Mouse (Mus musculus) CD8-positive naive resting alpha-beta T cell, adult 2 months (primary cell): ENCODE results near the gene Htt.

Experiments used
- DNase-seq, 2 experiments: peaks; one replicate each; pipeline ENCODE4 v3.0.0; 2022; ENCODE audit warnings: low read depth in 2 of 2, low spot score in 2 of 2

The Htt gene

GRCm38 (mm10) chr5:34889252-34889651 is 127.7 kb downstream of the Htt start:
- no peak for DNase-seq

DNA sequence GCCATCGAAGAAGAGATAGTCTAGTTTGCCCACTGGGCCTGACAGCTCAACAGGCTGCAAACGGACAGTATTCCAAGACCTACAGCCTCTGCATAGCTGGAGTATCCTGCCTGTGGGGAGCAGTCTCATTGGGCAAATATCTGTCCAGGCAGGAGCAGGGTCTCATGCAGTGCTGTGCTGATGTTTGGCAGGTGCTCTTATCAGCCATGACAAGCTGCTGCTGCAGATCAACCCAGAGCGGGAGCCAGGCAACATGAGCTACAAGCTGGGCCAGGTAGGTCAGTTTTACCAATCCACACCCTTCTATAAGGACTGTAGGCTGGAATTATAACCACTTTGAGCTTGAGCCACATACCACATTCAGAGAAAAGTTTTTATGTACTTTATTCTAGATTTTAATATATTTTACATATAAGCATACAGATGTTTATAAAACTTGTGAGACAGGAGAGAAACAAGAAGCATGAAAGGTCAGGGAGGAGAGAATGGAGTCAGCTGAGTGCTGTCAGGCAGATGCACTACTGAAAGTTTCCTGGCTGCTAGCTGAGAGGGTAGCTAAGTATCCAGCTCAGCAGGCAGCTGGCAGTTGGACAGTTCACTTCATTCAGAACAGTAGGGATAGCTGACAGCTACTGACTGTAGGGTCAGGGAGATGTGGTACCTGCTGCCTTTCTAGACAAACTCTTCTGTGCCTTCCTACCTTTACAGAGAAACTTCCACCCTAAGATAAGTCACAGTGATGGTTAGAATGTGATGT is 135.3 kb downstream of the Htt start:
- no peak for DNase-seq

GRCm38 (mm10) chr5:34899787-34900469 is 138.4 kb downstream of the Htt start:
- DNase-seq, result no peak

DNA sequence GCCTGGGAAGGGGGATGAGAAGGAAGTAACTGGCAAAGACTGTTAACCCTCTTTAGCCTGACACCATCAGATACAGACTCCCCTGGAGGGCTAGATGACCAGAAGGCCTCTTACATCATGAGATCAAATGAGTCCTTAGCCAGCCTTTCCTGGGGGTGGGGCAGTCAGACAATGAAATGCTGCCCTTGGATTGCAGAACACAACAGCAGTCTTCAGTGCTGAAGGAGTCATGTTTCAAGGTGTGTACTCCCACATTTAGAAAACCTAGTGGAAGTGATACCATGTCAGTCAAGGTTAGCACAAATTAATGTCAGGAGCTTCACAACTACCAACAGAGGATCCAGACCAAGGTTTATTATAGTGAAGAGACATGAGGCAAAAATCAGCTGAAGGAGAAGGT is 140.8 kb downstream of the Htt start:
- no peak for DNase-seq

GRCm38 (mm10) chr5:34902811-34903385 is 141.4 kb downstream of the Htt start:
- no peak for DNase-seq

DNA sequence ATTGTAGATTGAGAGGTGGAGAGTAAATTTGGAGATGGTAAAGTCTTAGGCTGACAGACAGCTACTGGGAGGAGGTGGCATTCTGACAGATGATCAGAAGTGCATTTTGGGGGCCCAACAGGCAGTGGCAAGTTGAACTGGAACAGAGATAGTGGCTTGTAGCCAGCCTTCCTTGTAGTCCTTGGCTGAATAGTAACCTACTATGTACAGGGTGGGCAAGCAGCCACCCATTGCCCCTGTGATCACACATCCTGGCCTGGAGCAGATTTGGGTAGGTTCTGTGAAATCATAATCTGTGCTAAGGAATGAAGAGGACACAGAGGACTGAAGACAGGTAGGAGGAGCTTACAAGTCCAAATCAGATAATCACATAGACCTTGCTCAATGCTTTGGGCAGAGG is 142.9 kb downstream of the Htt start:
- no peak for DNase-seq

DNA sequence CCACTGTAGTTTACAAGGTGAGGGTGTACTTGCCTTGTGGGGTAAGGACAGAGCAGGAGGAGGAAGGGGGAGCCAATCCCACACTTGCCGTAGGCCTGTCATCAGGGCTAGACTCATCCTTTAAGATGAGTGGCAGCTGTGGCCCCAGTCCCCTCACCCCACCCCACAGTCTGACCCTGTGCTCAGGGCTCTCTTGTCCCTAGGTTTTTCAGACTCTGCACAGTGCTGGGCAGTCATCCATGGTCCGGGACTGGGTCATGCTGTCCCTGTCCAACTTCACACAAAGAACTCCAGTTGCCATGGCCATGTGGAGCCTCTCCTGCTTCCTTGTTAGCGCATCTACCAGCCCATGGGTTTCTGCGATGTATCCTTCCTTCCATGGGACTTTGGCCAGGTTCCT is 145.7 kb downstream of the Htt start:
- DNase-seq, result no peak

GRCm38 (mm10) chr5:34907910-34908725 is 146.6 kb downstream of the Htt start, which contains the start of gene Msantd1:
Msantd1 (plus strand) TSS chr5:34908012.
- DNase-seq, result no peak

GRCm38 (mm10) chr5:34908726-34909633 is 147.4 kb downstream of the Htt start:
- no peak for DNase-seq

DNA sequence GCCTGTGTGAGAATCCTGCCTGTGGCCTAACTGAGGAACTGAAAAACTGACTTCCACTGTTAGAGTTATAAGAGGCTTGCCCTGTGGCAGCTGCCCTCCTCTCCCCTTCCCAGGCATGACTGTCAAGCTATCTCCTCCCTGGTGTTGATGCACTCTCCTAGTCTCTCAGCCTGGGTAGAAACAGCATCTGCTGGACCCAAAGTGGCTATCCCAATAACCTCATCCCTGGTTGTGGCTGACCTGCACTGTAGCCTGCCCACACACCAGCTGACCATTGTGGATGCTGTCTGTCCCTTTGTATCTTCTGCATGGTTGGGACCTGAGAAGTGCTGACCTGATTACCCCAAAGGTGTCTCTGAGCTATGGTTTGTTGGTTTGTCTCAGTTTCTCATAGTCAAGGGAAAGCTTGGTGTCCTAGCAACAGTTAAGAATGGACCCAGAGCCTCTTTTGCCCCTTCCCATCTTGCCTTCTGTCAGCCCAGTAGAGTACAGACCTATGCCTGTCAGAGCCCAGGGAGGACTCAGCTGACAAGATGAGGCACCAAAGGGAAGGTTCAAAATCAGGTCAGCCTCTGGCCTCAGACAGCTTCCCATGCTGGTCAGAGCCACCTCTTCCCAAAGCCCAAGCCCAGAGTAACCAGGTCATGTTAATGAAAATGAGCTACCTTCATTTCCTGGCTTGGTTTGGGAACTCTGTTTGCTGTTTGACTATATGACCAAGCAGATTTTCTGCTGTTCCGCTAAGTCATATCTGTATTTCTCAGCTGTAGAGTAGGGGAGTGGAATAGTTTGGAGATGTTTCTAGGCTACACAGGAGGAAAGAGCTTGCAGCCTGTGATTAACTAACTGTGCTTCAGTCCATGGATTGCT is 148.3 kb downstream of the Htt start:
- no peak for DNase-seq

DNA sequence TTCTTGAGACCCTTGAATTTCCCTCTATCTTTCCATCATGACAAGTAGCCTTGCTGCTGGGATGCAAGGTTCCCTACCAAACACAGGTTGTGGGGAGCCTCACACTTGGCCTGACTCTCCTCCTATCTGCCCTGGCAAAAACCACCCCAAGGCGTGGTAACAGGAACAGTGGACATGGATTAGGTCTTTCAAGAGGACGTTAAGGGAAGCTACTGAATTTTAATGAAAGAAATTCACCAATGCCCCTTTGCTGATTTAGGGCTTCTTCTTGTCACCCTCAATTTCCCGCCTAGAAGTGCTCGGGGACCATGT is 148.9 kb downstream of the Htt start:
- no peak for DNase-seq

- peak; percentile 18 to 32 for DNase-seq
These were observed 154.3 kb downstream of the Htt start for GRCm38 (mm10) chr5:34915801-34916200.

GRCm38 (mm10) chr5:34917234-34917655 is 155.7 kb downstream of the Htt start:
- no peak for DNase-seq

DNA sequence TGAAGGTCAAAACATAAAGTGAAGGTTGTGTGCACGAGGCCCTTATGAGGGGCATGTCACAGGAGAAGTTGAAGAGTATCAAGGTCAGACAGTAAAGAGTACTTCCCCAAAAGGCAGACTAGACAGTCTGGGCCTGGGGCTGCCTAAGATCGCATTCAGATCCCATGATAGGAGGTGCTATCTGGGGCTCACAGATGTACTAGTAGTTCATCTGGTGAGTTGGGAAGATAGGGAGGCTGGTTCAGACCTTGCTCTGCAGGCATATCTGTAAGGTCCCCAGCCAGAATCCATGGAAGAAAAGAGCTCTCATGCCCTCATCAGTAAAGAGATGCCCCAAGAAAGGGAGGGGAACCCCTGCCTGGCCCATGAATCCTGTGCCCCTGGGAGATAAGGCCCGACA is 157.2 kb downstream of the Htt start:
- no peak for DNase-seq

DNA sequence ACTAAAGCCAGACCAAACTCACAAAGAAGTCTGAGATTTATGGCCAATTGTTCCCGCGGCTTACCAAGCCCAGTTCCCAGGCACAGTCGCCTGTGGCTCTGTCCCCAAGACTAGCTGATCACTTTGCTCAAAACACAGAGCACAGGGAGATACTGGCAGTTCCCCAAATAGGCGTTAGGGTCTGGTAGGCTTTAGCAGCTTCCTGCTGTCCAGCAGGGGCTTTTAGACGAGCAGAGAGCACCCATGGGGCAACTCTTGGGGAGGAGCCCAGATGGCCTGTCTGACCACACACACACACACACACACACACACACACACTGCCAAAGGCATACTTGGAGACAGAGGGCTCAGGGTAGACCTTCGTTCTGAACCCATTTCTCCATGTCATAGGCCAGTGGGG is 161.0 kb downstream of the Htt start:
- no peak for DNase-seq

GRCm38 (mm10) chr5:34923920-34924319 is 162.4 kb downstream of the Htt start:
- no peak for DNase-seq

DNA sequence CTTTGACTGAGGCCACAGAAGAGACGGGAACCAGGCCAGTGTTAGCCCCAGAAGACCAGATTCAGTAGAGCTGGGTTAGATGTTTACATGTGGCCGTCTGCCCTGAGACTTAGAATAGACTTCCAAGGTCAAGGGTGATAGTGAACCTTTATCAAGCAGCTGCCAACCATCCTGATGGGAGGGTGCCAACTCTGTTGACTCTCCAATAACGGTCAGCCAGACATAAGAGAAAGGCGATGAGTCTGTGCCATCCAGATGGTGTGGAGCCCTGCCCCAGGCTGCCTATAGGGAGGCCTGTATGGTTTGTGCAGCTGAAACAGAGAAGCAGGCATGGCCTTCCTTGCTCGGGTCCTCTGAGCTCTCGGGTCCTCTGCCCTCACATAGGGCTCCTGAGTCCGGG is 163.0 kb downstream of the Htt start:
- DNase-seq, result no peak

DNA sequence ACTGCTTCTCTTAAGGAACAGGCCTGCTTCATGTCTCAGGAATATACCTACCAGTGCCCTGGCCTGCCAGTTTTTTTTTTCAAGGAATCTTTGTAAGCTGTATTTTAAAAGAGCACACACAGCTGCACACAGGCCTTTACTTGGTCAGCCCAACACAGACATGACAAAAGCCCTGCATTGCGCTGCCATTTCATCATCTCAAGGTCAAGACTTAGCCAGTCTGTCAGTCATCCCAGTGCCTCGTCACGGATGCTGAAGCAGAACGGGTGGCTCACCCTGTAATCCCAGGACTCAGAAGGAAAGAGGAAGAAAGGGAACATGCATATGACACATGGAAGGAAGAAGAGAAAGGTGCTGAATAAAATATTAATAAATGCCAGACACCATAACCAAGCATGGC is 166.1 kb downstream of the Htt start:
- no peak for DNase-seq

GRCm38 (mm10) chr5:34930151-34930975 is 168.8 kb downstream of the Htt start:
- DNase-seq, result no peak
